Mouse (Mus musculus) CD4-positive helper T cell, adult 2 months (primary cell): ENCODE data around the gene Kif6.

Experiments
- DNase-seq: peaks from one replicate; pipeline ENCODE4 v3.0.0-alpha.2; 2012; ENCODE audit warnings: low read depth, missing footprints, low spot score

Gene Kif6

DNA sequence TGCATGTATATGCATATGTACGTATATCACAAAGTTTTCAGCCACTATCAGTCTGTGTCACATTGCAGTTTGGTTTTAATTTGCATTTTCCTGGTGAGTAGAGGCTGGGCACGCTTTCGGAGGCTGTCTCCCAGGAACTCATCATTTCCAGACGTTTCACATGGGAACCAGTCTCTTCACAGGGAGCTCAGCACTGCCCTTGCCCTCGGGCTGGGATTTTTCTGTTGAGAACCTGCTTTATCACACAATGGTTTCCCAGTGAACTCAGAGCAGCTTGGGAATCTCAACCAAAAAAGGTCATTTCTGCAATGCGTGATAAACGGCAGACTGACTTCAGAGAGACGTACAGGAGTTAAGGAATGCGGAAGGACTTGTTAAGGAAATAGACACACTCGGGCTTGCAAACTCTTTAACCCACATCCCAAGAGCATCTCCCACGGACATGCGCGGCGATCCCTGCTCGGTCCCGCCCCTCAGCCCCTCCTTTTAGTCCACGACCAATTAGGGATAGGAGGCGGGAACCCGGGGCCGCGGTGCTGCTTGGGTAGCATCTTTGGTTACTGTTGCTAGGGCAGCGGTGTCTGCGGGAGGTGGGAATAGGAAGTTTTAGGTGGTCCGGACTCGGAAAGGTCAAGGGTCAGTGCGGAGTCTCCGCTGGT is at the start of gene Kif6:
Kif6 (plus strand) TSS at position 560 of the 659 bp plus-strand sequence.
- no peak for DNase-seq

DNA sequence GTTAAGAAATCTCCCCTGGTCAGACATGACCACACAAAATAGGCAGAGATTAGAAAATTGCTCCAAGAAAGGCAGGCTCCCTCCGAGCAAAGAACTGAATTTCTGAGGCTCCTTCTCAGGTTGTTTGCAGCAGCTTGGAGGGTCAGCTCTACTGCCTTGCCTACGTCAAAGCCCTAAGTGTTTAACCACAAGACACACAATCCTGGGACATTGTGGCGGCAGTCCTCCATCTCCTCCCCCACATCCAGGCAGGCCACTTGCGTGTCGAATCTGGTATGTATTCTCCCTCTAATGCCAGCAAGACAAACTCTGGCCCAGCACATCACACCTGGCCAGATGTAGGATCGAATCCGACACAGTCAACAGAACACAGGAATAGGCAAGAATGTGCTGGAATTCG is 46.2 kb upstream of the Kif6 start:
- DNase-seq, result no peak

DNA sequence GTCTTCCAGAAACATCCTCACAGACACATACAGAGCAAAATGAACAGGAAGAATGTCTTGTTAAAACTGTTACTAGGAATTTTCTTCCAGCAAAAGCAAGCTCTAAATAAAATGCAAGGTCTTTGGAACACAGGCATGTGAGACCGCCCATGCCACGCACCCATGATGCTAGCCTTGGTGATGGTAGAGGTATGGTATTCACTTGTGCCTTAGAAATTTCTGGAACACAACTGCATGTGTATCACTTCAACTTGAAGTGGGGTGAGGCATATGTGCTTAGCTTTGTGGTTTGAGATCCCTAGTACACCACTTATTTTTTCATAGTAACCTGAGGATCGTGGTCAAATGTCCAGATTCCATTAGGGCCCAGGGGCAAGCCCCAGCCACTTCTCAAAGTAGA is 37.6 kb upstream of the Kif6 start:
- no peak for DNase-seq

DNA sequence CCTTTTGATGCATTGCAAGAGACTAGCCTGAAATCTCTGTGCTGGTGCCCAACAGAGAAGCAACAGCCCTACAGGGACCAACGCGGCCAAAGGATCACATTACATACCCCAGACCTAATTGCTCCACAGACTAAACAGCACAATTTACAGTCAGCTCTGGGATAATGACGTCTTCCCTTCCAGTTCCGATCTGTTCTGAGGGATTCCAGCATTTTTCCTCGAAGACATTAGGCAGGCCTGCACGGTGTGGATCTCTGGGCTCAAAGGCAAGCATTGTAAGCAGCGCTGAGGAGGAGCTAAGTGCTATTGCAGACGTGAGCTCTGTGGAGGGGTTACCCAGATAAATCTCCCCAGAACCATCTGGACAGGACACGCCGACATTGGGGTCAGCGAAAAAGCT is 32.5 kb upstream of the Kif6 start:
- no peak for DNase-seq

DNA sequence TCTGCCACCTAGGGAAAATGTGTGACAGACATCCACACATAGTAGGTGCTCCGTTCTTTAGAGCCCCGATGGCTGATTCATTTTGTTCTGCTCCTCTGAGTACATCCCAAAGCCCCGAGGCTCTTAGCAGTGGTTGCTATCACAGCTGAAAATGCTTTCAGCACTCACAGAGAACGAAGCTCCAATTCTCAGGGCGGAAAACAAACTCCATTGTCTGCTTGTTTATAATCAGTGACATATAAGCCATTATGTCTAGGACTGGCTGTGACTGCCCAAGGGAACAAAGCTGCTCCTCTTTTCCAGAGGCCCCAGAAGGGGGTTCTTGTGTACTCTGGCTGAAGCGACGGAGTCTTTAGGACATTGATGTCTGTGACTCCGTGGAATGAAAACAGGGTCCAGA is 24.9 kb upstream of the Kif6 start:
- no peak for DNase-seq

DNA sequence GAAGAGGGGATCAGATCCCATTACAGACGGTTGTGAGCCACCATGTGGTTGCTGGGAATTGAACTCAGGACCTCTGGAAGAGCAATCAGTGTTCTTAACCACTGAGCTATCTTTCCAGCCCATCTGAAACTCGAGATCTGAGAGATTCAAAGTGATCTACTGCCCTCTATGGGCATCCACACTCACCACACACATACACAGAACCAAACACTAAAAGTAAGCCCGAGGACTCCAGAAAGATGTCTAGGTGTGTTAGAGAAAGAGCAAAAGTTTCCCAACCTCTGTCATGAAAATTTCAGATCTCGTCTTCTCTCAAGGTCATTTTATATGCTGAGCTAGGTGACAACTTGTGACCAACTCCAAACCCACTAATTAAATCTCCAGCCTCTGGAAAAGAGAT is 9.5 kb upstream of the Kif6 start:
- no peak for DNase-seq

DNA sequence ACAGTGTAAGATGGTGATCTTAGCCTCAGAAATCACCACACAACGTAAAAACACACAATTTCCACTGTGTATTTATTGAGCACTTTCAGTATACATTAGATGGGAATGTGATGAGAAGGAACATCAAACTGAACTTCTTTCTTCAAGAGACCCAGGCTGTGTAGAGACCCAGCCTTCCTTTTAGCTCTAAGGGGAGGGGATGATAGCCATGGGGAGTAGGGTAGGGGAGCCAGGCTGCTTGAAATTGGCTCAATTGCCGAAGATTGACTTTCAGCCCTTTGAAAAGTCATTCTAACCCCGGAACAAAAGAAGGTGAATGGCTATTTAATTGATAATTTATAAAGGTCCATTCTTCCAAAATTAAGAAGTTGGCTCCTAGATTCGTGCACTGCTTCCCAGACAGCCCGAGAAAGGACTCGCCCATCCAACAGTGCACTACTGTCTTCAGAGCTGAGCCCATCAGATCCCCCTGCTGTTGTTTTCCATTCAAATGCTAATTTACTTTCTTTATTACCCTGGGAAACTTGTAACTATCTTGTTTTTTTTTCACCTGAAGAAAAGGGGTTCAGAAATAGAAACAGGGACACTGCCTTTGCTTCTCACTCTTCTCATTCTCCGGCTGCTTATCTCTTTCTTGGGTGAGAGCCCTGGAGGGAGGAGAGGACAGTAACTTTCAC is 7.4 kb upstream of the Kif6 start:
- no peak for DNase-seq

DNA sequence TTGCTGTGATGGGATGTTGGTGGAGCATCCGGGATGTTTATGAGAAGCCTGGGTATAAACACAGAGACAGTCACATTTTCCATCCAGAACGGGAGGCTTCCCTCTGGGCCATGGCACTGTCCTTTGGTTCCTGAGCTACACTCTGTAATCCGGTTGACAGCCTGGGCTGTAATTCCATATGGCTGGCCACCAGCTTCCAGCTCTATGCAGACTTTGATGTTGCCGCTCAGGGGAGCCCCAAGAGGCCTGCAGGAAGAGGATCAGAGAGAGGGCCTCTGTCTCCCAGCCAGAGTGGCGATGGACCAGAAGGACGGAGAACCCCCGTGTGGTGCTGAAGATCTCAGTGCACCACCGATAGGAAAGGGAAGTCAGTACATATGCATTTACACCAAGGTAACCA is 4.6 kb upstream of the Kif6 start:
- no peak for DNase-seq

DNA sequence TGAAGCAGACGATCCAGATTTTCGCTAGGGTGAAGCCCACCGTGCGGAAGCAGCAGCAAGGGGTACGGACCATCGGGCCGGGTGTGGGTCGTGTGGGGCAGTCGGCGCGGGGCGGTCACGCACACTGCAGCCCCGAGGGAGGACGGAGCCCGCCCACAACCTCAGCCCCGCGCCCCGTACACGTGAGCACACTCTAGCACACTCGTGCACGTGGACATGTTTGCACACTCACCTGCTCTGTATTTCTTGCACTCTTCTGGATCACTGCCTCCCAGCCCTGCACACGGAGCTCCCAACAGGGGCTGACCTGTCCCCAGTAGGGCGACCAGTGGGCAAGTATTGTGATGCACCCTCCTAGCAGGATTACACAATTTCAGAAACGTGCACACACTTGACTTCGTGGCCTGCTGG is 310 bp downstream of the Kif6 start:
- no peak for DNase-seq

DNA sequence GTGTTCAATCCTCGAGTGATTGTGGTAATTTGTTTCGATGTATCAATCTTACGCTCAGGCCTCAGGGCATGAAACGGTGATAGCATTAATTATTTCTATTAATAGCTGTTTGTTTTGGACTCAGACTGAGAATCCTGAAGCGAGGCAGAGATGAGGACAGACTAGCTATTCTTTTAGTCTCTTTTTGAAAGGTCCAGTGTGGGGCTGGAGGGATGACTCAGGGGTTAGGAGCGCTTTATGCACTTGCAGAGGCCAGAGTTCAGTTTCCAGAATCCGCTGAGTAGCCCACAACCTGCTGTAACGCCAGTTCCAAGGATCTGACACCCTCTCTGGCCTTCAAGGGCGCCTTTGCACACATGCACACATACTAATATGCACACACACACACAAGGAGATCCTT is 9.6 kb downstream of the Kif6 start:
- DNase-seq, result no peak

DNA sequence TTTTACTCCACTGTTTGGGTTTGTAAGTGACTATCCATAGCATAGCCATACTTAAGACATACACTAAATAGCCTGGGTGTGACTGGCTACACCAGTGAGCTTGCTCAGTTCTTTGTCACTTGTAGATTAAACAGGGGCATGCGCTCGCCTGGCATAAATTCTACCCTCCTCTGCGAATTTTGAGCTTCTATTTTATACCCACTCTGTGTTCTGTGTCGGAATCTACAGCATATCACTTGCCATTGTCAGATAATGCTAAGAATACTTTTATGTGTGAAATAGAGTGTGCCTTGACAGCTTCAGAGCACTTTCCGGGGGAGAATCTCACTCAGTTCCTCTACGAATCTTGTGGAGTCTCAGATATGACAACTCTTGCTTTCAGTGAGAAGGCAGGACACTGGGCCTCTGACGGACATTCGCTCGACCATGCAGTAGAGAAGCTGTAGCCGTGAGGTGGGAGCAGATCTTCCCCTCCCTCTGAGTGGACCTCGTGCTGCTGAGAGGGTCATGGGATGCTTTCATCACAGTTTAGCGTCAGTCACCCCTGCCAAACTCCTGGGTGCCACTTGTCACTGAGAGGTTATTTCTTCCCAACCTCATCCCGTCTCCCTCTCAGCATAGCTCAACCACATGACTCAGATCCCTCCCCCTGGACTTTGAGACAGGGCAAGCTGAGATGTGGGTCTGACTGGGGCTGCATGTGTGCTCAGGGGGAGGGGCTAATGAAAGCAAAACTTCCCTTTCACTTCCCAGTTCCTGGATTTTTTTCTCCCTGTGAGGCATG is 12.3 kb downstream of the Kif6 start:
- DNase-seq, result no peak

DNA sequence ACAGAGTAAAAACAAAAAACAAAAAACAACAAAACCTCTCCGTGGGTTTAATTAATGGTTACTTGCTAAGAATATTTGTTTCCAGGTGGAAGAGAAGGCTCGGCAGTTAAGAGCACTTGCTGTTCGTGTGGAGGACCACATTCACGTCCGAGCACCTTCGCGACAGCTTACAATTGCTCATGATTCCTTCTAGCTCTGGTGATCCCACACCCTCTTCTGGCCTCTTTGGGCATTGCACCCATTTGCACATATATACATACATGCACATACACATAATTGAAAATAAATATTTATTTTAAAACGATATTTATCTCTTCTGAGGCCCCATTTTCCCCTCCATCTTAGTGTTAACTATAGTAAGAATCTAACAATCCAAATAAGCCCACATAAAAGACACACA is 13.9 kb downstream of the Kif6 start:
- no peak for DNase-seq

DNA sequence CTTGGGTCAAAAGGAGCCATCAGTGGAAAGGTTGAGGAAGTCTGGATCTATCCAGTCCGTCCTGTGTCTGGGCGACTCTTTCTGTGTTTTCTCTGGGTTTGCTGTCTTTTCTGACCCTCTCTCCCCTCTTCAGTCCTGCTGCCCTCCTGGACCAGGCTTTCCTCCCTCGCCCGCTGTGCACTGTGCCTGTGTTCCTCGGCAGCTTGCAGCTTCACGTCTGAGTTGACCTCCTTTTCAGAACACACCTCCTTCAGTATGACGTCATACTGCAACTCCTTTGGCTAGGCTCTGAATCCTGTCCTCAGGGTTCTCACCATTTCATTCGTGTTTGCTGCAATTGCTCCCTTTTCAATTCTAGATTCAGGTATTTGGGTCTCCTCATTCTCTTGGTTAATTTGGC is 18.1 kb downstream of the Kif6 start:
- no peak for DNase-seq

DNA sequence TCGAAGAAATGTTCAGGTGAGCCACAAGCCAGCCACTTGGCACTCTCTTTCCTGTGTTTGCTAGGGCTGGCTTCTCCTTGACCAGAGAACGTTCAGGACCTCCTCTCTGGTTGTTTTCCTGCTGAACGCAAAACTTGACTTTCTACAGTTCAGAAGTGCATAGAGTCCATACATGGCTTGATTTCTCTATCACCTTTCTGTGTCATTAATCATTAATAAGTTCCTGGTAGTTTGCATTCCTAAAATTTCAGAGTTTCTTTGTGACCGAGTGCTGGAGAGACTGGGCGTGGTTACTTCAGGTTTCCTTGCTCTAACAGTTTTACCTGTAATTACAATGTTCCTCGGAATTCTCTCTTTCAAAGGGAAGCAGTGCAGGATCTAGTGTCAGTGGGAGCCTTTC is 27.0 kb downstream of the Kif6 start:
- DNase-seq, result no peak

DNA sequence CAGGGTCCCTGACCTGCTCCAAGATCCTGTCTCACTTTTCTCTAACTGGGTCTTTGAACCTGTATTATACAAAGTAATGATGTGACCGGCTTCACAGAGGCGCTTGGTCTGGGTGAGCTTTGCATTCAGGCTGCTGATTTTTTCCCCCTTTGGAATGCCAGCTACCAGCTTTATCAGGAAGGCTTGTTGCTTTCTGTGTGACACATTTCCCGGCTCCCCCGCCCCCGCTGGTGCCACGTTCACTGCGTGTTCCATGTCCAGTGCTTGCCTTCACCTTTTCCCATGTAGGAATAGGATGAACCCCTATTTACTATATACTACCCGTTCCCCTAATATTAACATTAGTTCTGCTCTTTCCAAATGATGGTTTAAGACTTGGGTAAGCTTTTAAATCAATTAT is 27.4 kb downstream of the Kif6 start:
- DNase-seq, result no peak

DNA sequence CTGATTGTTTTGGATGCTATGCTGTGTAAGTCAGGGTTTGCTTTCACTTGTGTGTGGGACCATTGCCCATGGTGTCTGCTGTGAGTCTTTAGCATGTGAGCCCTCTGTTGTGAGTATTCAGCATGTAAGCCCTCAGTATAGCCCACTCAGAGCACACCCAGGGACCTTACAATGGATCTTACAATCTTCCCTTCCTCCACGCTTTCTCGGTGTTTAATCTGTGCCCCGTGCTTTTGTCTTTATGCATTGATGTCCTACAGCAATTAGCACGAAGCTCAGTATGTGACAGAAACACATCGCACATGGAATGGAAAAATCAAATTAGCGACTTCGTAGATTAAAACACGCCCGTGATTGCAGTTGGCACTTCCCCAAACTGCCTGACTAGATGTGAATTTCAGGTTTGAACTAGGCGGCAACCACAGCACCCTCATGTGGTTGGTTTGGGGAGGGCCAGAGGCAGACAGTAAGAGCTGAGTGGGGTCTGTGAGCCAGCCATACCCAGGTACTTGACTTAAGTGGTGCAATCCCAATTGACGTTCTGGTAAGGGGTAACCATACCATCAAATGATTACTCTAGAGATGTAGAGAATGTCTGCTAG is 28.1 kb downstream of the Kif6 start:
- no peak for DNase-seq

DNA sequence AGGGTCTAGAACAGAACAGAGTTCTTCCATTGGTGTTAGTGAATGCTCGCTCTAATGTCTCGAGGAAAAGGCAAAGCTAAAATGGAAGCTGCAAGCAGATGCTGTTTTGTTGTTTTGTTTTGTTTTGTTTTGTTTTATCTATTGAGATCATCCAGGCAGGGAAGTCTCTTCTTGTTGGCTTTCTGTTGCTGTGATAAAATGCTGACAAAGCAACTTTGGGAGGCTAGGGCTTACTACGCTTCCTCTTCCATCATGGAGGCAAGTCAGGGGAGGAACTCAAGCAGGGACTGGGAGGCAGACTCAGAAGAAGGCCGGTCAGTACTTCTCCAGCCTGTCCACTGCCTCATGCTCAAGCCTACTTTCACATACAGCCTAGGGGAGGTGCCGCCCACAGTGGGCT is 31.3 kb downstream of the Kif6 start:
- no peak for DNase-seq

DNA sequence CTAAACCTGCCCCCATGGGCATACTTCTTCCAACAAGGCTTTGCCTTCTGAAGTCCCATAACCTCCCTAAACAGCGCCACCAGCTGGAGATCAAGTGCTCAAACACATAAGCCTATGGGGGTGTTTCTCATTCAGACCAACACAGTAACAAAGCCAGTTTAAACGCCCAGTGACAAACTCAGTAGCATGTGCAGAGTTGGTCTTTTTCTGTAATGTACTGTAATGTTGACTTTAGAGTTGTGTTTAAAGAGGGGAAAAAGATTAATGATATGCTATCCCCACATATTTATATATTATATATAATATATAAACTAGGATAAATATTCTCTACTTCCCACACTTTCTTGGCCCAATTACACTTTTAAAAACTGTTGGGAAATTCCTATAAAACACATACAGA is 34.0 kb downstream of the Kif6 start:
- DNase-seq, result no peak

DNA sequence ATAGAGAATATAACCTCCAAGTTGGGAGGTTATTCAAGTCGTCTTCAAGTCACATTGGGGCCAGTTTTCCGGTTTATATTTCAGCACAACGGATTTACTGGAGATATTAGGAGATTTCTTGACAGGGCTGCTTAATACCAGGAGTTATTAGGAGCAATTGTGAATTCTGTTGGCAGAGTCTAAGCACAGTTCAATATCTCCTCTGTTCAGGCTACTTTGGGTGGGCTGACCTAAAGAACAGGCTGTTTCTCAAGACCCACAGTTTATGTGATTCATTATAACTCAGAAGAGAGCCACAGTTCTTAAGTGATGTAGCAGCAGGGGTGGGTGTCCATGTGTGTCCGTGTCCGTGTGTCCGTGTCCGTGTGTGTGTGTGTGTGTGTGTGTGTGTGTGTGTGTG is 34.5 kb downstream of the Kif6 start:
- no peak for DNase-seq

DNA sequence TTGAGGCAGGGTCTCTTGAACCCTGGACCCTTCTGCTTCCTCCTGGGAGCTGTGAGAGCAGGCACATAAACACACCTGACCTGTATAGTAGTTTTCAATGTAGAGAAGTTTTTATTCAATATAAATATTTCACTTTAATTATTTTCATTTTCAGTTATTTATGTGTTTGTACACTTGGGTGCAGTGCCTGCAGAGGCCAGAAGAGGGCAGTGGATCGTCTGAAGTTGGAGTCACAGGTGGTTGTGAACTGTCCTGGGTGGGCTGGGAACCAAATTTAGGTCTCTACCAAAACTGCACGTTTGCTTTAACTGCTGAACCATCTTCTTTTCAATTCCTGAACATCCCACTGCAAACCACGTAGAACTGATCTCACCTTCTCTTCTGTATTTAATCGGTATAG is 35.4 kb downstream of the Kif6 start:
- DNase-seq, result no peak

DNA sequence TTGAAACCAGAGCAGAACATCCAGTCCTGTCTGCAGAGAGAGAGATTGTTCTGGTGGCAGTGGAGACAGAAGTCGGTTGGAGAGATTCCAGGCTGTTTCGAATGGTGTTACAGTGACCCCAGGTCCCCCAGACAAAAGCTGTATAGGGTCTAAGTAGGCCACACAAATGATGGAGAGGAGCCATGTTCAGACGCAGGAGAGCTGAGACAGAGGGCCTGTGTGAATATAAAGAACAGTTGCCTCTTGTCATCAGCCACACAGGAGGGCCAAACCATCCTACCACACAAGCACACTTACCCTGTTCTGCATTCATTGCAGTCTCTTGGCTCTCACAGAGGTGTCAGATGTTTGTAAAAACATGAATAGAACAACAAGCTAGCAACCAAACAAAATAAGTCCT is 37.4 kb downstream of the Kif6 start:
- no peak for DNase-seq

DNA sequence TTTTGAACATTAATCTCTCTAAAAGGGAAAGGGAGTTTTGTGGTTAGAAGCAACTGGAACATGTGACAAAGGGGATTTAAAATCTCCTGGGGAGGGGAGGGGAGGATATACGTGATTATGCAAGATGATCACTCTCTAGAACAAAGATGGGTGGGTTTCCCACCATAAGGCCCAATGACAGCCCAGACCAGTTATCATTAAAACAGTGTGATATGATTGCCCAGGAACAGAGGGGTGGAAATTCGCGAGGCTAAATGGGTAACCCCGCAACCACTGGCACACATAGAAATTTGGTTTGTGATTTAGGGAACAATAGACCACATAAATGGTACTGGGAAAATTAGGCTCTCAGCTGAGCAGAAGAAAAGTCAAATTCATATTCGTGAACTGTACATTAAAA is 37.9 kb downstream of the Kif6 start:
- DNase-seq, result no peak

DNA sequence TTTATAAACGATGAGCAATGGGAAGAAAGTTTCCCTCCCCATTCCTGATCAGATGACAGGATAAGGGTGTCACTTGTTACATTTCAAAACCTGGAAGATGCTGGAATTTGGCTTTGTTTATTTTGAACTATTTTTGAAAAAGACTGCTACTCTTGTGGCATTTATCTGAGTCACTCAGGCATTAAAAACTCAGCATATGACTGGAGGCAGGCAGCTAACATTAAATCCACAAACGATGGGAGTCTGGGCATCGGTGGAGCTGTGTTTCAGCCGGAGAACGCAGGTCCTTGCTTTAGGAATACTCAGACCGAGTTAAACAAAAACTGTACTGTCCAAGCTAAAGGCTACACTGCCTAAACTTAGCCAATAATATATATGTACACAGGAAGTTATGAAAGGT is 46.7 kb downstream of the Kif6 start:
- no peak for DNase-seq
